Comparison of ENCODE assay signal across 29 mouse cellular contexts in genomic region chr14:10286027-10286426, GRCm38 (mm10).
DNase-seq lines count a peak whose midpoint lies in the region; ATAC-seq and TF ChIP-seq lines count a peak whose summit lies in the region.
"Had no signal": no experiment of that assay in that cellular context is flagged by ENCODE, and none has a peak within 500 bp of the region (broad histone marks: within the 10 kb centered on the region; RNA-seq: fewer than 3 reads in every experiment).

No protein-coding gene starts in this region.

- H3K9me3 ChIP-seq in forebrain, embryonic 10.5 days = no peaks in the 10 kb centered on the region
- H3K9me3 ChIP-seq in forebrain, embryonic 15.5 days = no peaks in the 10 kb centered on the region
- H3K9me3 ChIP-seq in kidney, postnatal 0 days (replicated peaks; ENCODE audit: low read length) = no peaks in the 10 kb centered on the region
- no peaks in the 10 kb centered on the region for H3K9me3 ChIP-seq in forebrain, embryonic 14.5 days (replicated peaks; ENCODE audit: control insufficient read depth, low read length)
- H3K9me3 ChIP-seq: embryonic facial prominence, embryonic 13.5 days; hindbrain, embryonic 13.5 days; kidney, embryonic 15.5 days; limb, embryonic 12.5 days; liver, embryonic 15.5 days; midbrain, embryonic 12.5 days had no signal

- peaks cover 17% of the 10 kb centered on the region for H3K4me1 ChIP-seq in forebrain, embryonic 10.5 days
- no peaks in the 10 kb centered on the region for H3K4me1 ChIP-seq in forebrain, embryonic 15.5 days
- no peaks in the 10 kb centered on the region for H3K4me1 ChIP-seq in kidney, postnatal 0 days (replicated peaks; ENCODE audit: insufficient read depth, low read length)
- H3K4me1 ChIP-seq in forebrain, embryonic 14.5 days (ENCODE audit: control insufficient read depth, insufficient read depth, low read length) = no peaks in the 10 kb centered on the region
- H3K4me1 ChIP-seq: embryonic facial prominence, embryonic 13.5 days; hindbrain, embryonic 13.5 days; kidney, embryonic 15.5 days; limb, embryonic 12.5 days; liver, embryonic 15.5 days; midbrain, embryonic 12.5 days had no signal

- no peak overlapping the region for H3K4me3 ChIP-seq in forebrain, embryonic 10.5 days
- H3K4me3 ChIP-seq in forebrain, embryonic 15.5 days = no peak overlapping the region
- H3K4me3 ChIP-seq in kidney, postnatal 0 days (replicated peaks; ENCODE audit: low read depth, low read length) = no peak overlapping the region
- no peak overlapping the region for H3K4me3 ChIP-seq in forebrain, embryonic 14.5 days (ENCODE audit: low read depth, low read length)
- H3K4me3 ChIP-seq: embryonic facial prominence, embryonic 13.5 days; hindbrain, embryonic 13.5 days; kidney, embryonic 15.5 days; layer of hippocampus, adult 2 months; left cerebral cortex, adult 2 months; limb, embryonic 12.5 days; liver, embryonic 15.5 days; midbrain, embryonic 12.5 days had no signal

- no peaks in the 10 kb centered on the region for H3K36me3 ChIP-seq in forebrain, embryonic 10.5 days (replicated peaks)
- no peaks in the 10 kb centered on the region for H3K36me3 ChIP-seq in forebrain, embryonic 15.5 days
- H3K36me3 ChIP-seq in kidney, postnatal 0 days (ENCODE audit: insufficient read depth, low read length) = no peaks in the 10 kb centered on the region
- no peaks in the 10 kb centered on the region for H3K36me3 ChIP-seq in forebrain, embryonic 14.5 days (ENCODE audit: control insufficient read depth, insufficient read depth, low read length)
- H3K36me3 ChIP-seq: embryonic facial prominence, embryonic 13.5 days; hindbrain, embryonic 13.5 days; kidney, embryonic 15.5 days; limb, embryonic 12.5 days; liver, embryonic 15.5 days; midbrain, embryonic 12.5 days had no signal

- no peak overlapping the region for H3K27ac ChIP-seq in forebrain, embryonic 10.5 days
- H3K27ac ChIP-seq in forebrain, embryonic 15.5 days (replicated peaks) = no peak overlapping the region
- no peak overlapping the region for H3K27ac ChIP-seq in kidney, postnatal 0 days
- H3K27ac ChIP-seq in forebrain, embryonic 14.5 days (ENCODE audit: low read depth, low read length) = no peak overlapping the region
- H3K27ac ChIP-seq: embryonic facial prominence, embryonic 13.5 days; hindbrain, embryonic 13.5 days; kidney, embryonic 15.5 days; layer of hippocampus, adult 2 months; left cerebral cortex, adult 2 months; limb, embryonic 12.5 days; liver, embryonic 15.5 days; midbrain, embryonic 12.5 days; stomach, postnatal 0 days had no signal

- DNase-seq in forebrain, embryonic 10.5 days (ENCODE audit: extremely low spot score, low spot score) = peak; percentile 35
- peak; percentile 8 for DNase-seq in kidney, postnatal 0 days (ENCODE audit: low spot score)
- no peak for DNase-seq in kidney, adult 9 months
- peak; percentile 13 for DNase-seq in forebrain, embryonic 14.5 days (ENCODE audit: low spot score)
- peak; percentile 44 for DNase-seq in retina, postnatal 1 day
- no peak for DNase-seq in thymus, postnatal 10 days (ENCODE audit: low spot score in 2 of 2)
- DNase-seq: adrenal gland, postnatal 14 days; cerebellum, adult 11-12 months; cerebellum, adult 9-11 months; gastrocnemius, postnatal 10 days; kidney, adult 11 months; kidney, postnatal 36 days; lung, embryonic 14.5 days; lung, postnatal 14 days; right cerebral cortex, postnatal 4 days; thymus, adult 18-20 months; thymus, postnatal 36 days had no signal

- H3K4me2 ChIP-seq in forebrain, embryonic 15.5 days (replicated peaks) = no peak overlapping the region
- H3K4me2 ChIP-seq in kidney, postnatal 0 days (ENCODE audit: low read length) = no peak overlapping the region
- no peak overlapping the region for H3K4me2 ChIP-seq in forebrain, embryonic 14.5 days (ENCODE audit: low read length)
- H3K4me2 ChIP-seq: embryonic facial prominence, embryonic 13.5 days; hindbrain, embryonic 13.5 days; kidney, embryonic 15.5 days; limb, embryonic 12.5 days; liver, embryonic 15.5 days; lung, embryonic 14.5 days; midbrain, embryonic 12.5 days had no signal

- no peak overlapping the region for H3K9ac ChIP-seq in forebrain, embryonic 15.5 days (replicated peaks)
- H3K9ac ChIP-seq in kidney, postnatal 0 days (ENCODE audit: low read depth, low read length) = no peak overlapping the region
- no peak overlapping the region for H3K9ac ChIP-seq in forebrain, embryonic 14.5 days (ENCODE audit: low read length)
- H3K9ac ChIP-seq: embryonic facial prominence, embryonic 13.5 days; hindbrain, embryonic 13.5 days; kidney, embryonic 15.5 days; limb, embryonic 12.5 days; liver, embryonic 15.5 days; lung, embryonic 14.5 days; midbrain, embryonic 12.5 days had no signal

- 64% methylated on average over 6 of the region's 6 CpGs for WGBS in forebrain, embryonic 10.5 days
- WGBS in forebrain, embryonic 15.5 days = 35% methylated on average over 6 of the region's 6 CpGs
- WGBS in kidney, postnatal 0 days = 65% methylated on average over 6 of the region's 6 CpGs
- WGBS in forebrain, embryonic 14.5 days = 32% methylated on average over 6 of the region's 6 CpGs

- TF ChIP-seq CTCF in kidney, postnatal 0 days (IDR thresholded peaks at IDR 0.05; ENCODE audit: low read depth) = no peak

- H3K27me3 ChIP-seq in forebrain, embryonic 10.5 days (ENCODE audit: poor library complexity, severe bottlenecking) = no peaks in the 10 kb centered on the region
- no peaks in the 10 kb centered on the region for H3K27me3 ChIP-seq in forebrain, embryonic 15.5 days
- no peaks in the 10 kb centered on the region for H3K27me3 ChIP-seq in kidney, postnatal 0 days (ENCODE audit: insufficient read depth, low read length)
- no peaks in the 10 kb centered on the region for H3K27me3 ChIP-seq in forebrain, embryonic 14.5 days (replicated peaks; ENCODE audit: control insufficient read depth, insufficient read depth, low read length)
- H3K27me3 ChIP-seq: embryonic facial prominence, embryonic 13.5 days; hindbrain, embryonic 13.5 days; kidney, embryonic 15.5 days; limb, embryonic 12.5 days; liver, embryonic 15.5 days; midbrain, embryonic 12.5 days had no signal

- no peak for ATAC-seq in forebrain, embryonic 15.5 days (replicated peaks)
- ATAC-seq in kidney, postnatal 0 days (replicated peaks; ENCODE audit: low FRiP score, low read depth) = no peak
- no peak for ATAC-seq in forebrain, embryonic 14.5 days
- ATAC-seq: CD4-positive, CD25-positive, alpha-beta regulatory T cell, adult 4 months; inflammation-experienced regulatory T-cells, adult 6 months had no signal

Comparison
In these comparisons a context has a peak if more than half of its experiments do, and no peak if none do; other contexts are left out.
1. DNase-seq: peak in forebrain, embryonic 10.5 days (single experiment), kidney, postnatal 0 days (single experiment), forebrain, embryonic 14.5 days (single experiment) and retina, postnatal 1 day (single experiment); none in kidney, adult 9 months (single experiment) and thymus, postnatal 10 days (0 of 2).